Mouse (Mus musculus) stomach, embryonic 15.5 days (tissue): Measurements from ENCODE around the gene Cela1. TPM values are rescaled to one million over a fixed set of nuclear protein-coding genes. Genes with fewer than 3 reads are reported as not detected.

Experiments used
- ATAC-seq: fragments of 200-750 bp; cut with Nextera tagmentation; 2 replicates; pipeline ENCODE4 v1.8.0; 2017; ENCODE audit warnings: low read depth, moderate number of reproducible peaks, moderate TSS enrichment; ENCODE audit not compliant: insufficient read depth, low FRiP score
- H3K27ac ChIP-seq: fragments of 300-500 bp; sonication (generic); 2 replicates; pipeline ENCODE4 v1.5.1; 2015; ENCODE audit warnings: mild to moderate bottlenecking, inconsistent platforms
- H3K27me3 ChIP-seq: fragments of 300-500 bp; sonication (generic); replicated peaks from 2 replicates; pipeline ENCODE4 v1.6.1; 2015; ENCODE audit warnings: inconsistent platforms
- H3K36me3 ChIP-seq: fragments of 300-500 bp; sonication (generic); 2 replicates; pipeline ENCODE4 v1.6.1; 2015; ENCODE audit warnings: inconsistent platforms
- H3K4me1 ChIP-seq: fragments of 300-500 bp; sonication (generic); 2 replicates; pipeline ENCODE4 v1.6.1; 2015; ENCODE audit warnings: inconsistent platforms
- H3K4me2 ChIP-seq: fragments of 300-500 bp; sonication (generic); 2 replicates; pipeline ENCODE4 v1.6.1; 2015; ENCODE audit warnings: mild to moderate bottlenecking, inconsistent platforms
- H3K4me3 ChIP-seq: fragments of 300-500 bp; sonication (generic); replicated peaks from 2 replicates; pipeline ENCODE4 v1.5.1; 2015; ENCODE audit warnings: inconsistent platforms
- H3K9ac ChIP-seq: fragments of 300-500 bp; sonication (generic); 2 replicates; pipeline ENCODE4 v1.6.1; 2015; ENCODE audit warnings: inconsistent platforms
- H3K9me3 ChIP-seq: fragments of 300-500 bp; sonication (generic); 2 replicates; pipeline ENCODE4 v1.6.1; 2016; ENCODE audit warnings: inconsistent platforms
- WGBS: fragments of 180-500 bp; shearing (Covaris S2); methylation state at CpG from one replicate; pipeline ENCODE4 v1.1.7; 2015; 5-methylcytosine and 5-hydroxymethylcytosine counted together
- polyA plus RNA-seq: library from polyadenylated mRNA; unstranded; fragments of >200 nt; fragmentation: Nextera tagmentation; extraction: Ambion mirVana; gene quantifications from 2 replicates; pipeline ENCODE4 v1.2.1, GENCODE M21; 2015

The Cela1 gene
- polyA plus RNA-seq, 1 experiment from 2014 or later = 273 TPM

GRCm38 (mm10) chr15:100683041-100683440 is 4.7 kb downstream of the Cela1 start:
- Histone ChIP-seq H3K4me2 (no peak overlapping the region), H3K27me3 (no peaks in the 10 kb centered on the region), H3K4me1 (peaks cover 11% of the 10 kb centered on the region), H3K9me3 (no peaks in the 10 kb centered on the region), H3K36me3 (no peaks in the 10 kb centered on the region), H3K9ac (no peak overlapping the region), H3K27ac (no peak overlapping the region), H3K4me3 (no peak overlapping the region)
- no peak for ATAC-seq
- WGBS = 50% methylated on average over 2 of the region's 2 CpGs

- Histone ChIP-seq H3K4me1 (peaks cover 3% of the 10 kb centered on the region; the same call in 1 of the 2 replicates), H3K36me3 (no peaks in the 10 kb centered on the region), H3K4me3 (no peak overlapping the region), H3K9ac (no peak overlapping the region), H3K27ac (no peak overlapping the region), H3K4me2 (no peak overlapping the region), H3K27me3 (no peaks in the 10 kb centered on the region), H3K9me3 (no peaks in the 10 kb centered on the region)
- ATAC-seq = no peak
- WGBS = 44% methylated on average over 7 of the region's 7 CpGs
Observed at GRCm38 (mm10) chr15:100681770-100682169, 6.0 kb downstream of the Cela1 start.

GRCm38 (mm10) chr15:100680381-100680780 is 7.3 kb downstream of the Cela1 start:
- Histone ChIP-seq H3K27ac (no peak overlapping the region), H3K9me3 (no peaks in the 10 kb centered on the region), H3K9ac (no peak overlapping the region), H3K4me2 (no peak overlapping the region), H3K36me3 (no peaks in the 10 kb centered on the region), H3K4me3 (no peak overlapping the region), H3K4me1 (peaks cover 3% of the 10 kb centered on the region; the same call in 1 of the 2 replicates), H3K27me3 (no peaks in the 10 kb centered on the region)
- no peak for ATAC-seq
- WGBS = 35% methylated on average over 3 of the region's 3 CpGs

- H3K36me3 ChIP-seq = no peaks in the 10 kb centered on the region
- 69% methylated on average over 14 of the region's 14 CpGs for whole genome bisulfite sequencing
- H3K27me3 ChIP-seq = no peaks in the 10 kb centered on the region
- H3K4me2 ChIP-seq = no peak overlapping the region
- ATAC-seq = 0 out of 2 replicates have a peak, but pooled peaks have one; percentile 25
- no peak overlapping the region for H3K27ac ChIP-seq
- peaks cover 5% of the 10 kb centered on the region; the same call in 1 of the 2 replicates for H3K4me1 ChIP-seq
- no peak overlapping the region for H3K4me3 ChIP-seq
- no peak overlapping the region for H3K9ac ChIP-seq
- H3K9me3 ChIP-seq = no peaks in the 10 kb centered on the region
Observed at GRCm38 (mm10) chr15:100679005-100679404, 8.7 kb downstream of the Cela1 start.

GRCm38 (mm10) chr15:100678581-100678980 is 9.1 kb downstream of the Cela1 start:
- H3K4me2 ChIP-seq = no peak overlapping the region
- no peak for ATAC-seq

GRCm38 (mm10) chr15:100677675-100678074 is 10.0 kb downstream of the Cela1 start:
- 86% methylated on average over 8 of the region's 8 CpGs for WGBS
- Histone ChIP-seq H3K9ac (no peak overlapping the region), H3K4me1 (peaks cover 5% of the 10 kb centered on the region; the same call in 1 of the 2 replicates), H3K36me3 (no peaks in the 10 kb centered on the region), H3K27ac (no peak overlapping the region), H3K4me2 (no peak overlapping the region), H3K9me3 (no peaks in the 10 kb centered on the region), H3K4me3 (no peak overlapping the region), H3K27me3 (no peaks in the 10 kb centered on the region)
- no peak for ATAC-seq

More at GRCm38 (mm10) chr15:100678581-100678980, 9.1 kb downstream of the Cela1 start:
- Histone ChIP-seq H3K4me3 (no peak overlapping the region), H3K36me3 (no peaks in the 10 kb centered on the region), H3K9me3 (no peaks in the 10 kb centered on the region), H3K4me1 (peaks cover 5% of the 10 kb centered on the region; the same call in 1 of the 2 replicates), H3K27ac (no peak overlapping the region), H3K27me3 (no peaks in the 10 kb centered on the region), H3K9ac (no peak overlapping the region)
- 79% methylated on average over 12 of the region's 12 CpGs for WGBS

- no peak overlapping the region for H3K9ac ChIP-seq
- WGBS = 85% methylated on average over 1 of the region's 1 CpGs
- H3K27ac ChIP-seq = no peak overlapping the region
- ATAC-seq = no peak
- no peak overlapping the region for H3K4me3 ChIP-seq
- peaks cover 5% of the 10 kb centered on the region; the same call in 1 of the 2 replicates for H3K4me1 ChIP-seq
- H3K4me2 ChIP-seq = no peak overlapping the region
- H3K9me3 ChIP-seq = no peaks in the 10 kb centered on the region
- no peaks in the 10 kb centered on the region for H3K27me3 ChIP-seq
- no peaks in the 10 kb centered on the region for H3K36me3 ChIP-seq
Observed at GRCm38 (mm10) chr15:100676521-100676920, 11.2 kb downstream of the Cela1 start.

GRCm38 (mm10) chr15:100675486-100675885 is 12.2 kb downstream of the Cela1 start:
- Histone ChIP-seq H3K9ac (no peak overlapping the region), H3K4me1 (0 out of 2 replicates have a peak, but pooled peaks cover 3% of the 10 kb centered on the region), H3K27ac (no peak overlapping the region), H3K27me3 (no peaks in the 10 kb centered on the region), H3K9me3 (no peaks in the 10 kb centered on the region), H3K36me3 (no peaks in the 10 kb centered on the region), H3K4me3 (no peak overlapping the region), H3K4me2 (no peak overlapping the region)
- ATAC-seq = no peak
- WGBS = 34% methylated on average over 3 of the region's 3 CpGs

- WGBS = 82% methylated on average over 10 of the region's 10 CpGs
- 0 out of 2 replicates have a peak, but pooled peaks cover 3% of the 10 kb centered on the region for H3K4me1 ChIP-seq
- no peaks in the 10 kb centered on the region for H3K9me3 ChIP-seq
- no peak overlapping the region for H3K4me2 ChIP-seq
- H3K36me3 ChIP-seq = no peaks in the 10 kb centered on the region
- H3K4me3 ChIP-seq = no peak overlapping the region
- H3K27ac ChIP-seq = no peak overlapping the region
- H3K27me3 ChIP-seq = no peaks in the 10 kb centered on the region
- ATAC-seq = no peak
- no peak overlapping the region for H3K9ac ChIP-seq
Observed at GRCm38 (mm10) chr15:100674566-100674965, 13.2 kb downstream of the Cela1 start.

GRCm38 (mm10) chr15:100673585-100674391 is 13.9 kb downstream of the Cela1 start:
- no peak overlapping the region for H3K9ac ChIP-seq
- H3K27ac ChIP-seq = 0 out of 2 replicates have a peak overlapping the region, but pooled peaks have one; percentile 2
- no peaks in the 10 kb centered on the region for H3K9me3 ChIP-seq
- H3K36me3 ChIP-seq = no peaks in the 10 kb centered on the region
- H3K4me2 ChIP-seq = no peak overlapping the region
- H3K4me3 ChIP-seq = no peak overlapping the region
- 42% methylated on average over 12 of the region's 12 CpGs for WGBS
- ATAC-seq = peak; percentile 68
- H3K27me3 ChIP-seq = no peaks in the 10 kb centered on the region
- H3K4me1 ChIP-seq = 0 out of 2 replicates have a peak, but pooled peaks cover 3% of the 10 kb centered on the region

- ATAC-seq = no peak
- no peak overlapping the region for H3K27ac ChIP-seq
- no peaks in the 10 kb centered on the region for H3K9me3 ChIP-seq
- H3K36me3 ChIP-seq = no peaks in the 10 kb centered on the region
- no peak overlapping the region for H3K4me2 ChIP-seq
- no peak overlapping the region for H3K4me3 ChIP-seq
- 77% methylated on average over 5 of the region's 5 CpGs for WGBS
- no peak overlapping the region for H3K9ac ChIP-seq
- H3K27me3 ChIP-seq = no peaks in the 10 kb centered on the region
- H3K4me1 ChIP-seq = peaks cover 12% of the 10 kb centered on the region
Observed at GRCm38 (mm10) chr15:100670833-100671232, 16.9 kb downstream of the Cela1 start.

GRCm38 (mm10) chr15:100670004-100670403 is 17.7 kb downstream of the Cela1 start:
- ATAC-seq = no peak

More at GRCm38 (mm10) chr15:100670004-100670403, 17.7 kb downstream of the Cela1 start:
- no peaks in the 10 kb centered on the region for H3K36me3 ChIP-seq
- H3K4me2 ChIP-seq = no peak overlapping the region
- no peak overlapping the region for H3K27ac ChIP-seq
- H3K27me3 ChIP-seq = no peaks in the 10 kb centered on the region
- H3K4me1 ChIP-seq = peaks cover 11% of the 10 kb centered on the region
- no peaks in the 10 kb centered on the region for H3K9me3 ChIP-seq
- H3K4me3 ChIP-seq = no peak overlapping the region
- WGBS = 81% methylated on average over 8 of the region's 8 CpGs
- H3K9ac ChIP-seq = no peak overlapping the region
